Mouse (Mus musculus) frontal cortex, adult (tissue): ENCODE data around the gene Ror1.

Experiments
- ATAC-seq: cut with Nextera tagmentation; 2 replicates; pipeline ENCODE4 v1.9.2; 2017; ENCODE audit warnings: mild to moderate bottlenecking, moderate library complexity, mixed read lengths; ENCODE audit not compliant: low TSS enrichment

Ror1 gene

DNA sequence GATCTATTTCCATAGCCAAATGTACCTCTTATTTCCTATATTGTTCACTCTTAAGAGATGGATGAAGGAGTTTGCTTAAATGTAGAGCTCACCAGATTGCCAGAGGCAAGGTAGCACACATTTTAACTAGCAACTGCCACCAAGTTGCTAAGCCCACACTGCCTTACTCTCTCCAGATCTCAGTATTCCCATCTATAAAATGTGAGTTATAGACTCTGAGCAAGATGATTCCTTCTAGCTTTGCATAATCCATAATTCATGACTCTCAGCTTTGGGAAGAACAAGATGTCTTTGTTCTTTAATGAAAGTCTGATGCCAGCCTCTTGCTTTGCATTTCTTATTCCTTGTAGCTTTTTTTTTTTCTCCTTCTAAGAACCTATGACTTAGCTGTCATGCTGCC, 64.6 kb downstream of the Ror1 start:
- peak; percentile 96 for ATAC-seq

DNA sequence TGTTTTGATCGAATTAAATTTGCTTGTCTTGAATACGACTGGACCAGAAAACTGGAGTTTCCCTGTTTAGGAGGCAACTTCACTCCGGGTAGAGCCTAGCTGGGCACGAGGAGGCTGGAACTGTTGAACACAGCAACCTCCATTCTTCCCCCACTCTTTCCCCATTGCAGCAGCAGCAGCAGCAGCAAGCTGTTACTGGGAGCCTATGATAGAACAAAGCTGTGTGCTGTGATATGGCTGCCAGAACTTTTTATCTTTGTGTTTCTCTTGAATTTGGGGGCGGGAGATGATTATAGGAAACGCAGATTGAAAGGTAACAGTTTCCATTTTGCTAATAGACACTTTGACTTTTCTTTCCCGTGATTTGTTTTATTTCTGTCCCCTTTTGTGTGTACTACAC, 70.2 kb downstream of the Ror1 start:
- no peak for ATAC-seq

DNA sequence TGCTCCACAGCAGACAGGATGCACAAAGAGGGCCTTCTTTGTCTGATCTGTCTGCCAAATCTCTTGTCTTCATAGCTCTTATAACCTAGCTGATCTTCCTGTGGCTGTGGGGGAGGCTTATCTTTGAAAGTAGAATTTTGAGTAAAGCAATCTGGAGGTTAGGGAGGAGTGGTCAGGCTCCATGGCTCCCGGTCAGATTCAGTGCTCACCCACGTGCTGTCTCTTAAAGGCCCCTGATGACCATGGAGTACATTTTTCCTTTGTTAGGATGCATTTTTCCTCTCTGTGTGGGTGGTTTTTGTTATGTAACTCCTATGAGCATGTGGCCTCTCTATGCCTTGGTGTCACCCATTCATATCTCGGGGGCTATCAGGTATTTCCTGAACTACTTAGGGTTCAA, 71.3 kb downstream of the Ror1 start:
- no peak for ATAC-seq

DNA sequence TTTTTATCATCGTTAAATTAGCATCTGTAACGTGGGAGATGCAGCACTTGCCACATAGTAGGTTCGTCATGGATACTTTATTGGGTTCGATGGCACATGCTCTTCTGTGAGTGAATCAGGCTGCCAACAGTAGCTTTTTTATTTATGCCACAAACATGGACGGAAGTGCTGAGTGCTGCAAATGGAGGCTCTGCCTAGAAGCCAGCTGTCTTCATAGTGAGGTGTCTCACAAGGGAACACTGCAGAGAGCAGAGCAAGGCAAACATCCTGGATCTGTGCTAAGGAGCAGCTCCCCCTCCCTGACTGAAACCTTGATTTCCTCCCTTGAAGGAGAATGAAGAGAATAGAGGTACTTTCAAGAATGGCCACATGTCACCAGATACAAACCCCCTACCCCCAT, 74.1 kb downstream of the Ror1 start:
- ATAC-seq: peak; percentile 67; the same call in 1 of the 2 replicates

DNA sequence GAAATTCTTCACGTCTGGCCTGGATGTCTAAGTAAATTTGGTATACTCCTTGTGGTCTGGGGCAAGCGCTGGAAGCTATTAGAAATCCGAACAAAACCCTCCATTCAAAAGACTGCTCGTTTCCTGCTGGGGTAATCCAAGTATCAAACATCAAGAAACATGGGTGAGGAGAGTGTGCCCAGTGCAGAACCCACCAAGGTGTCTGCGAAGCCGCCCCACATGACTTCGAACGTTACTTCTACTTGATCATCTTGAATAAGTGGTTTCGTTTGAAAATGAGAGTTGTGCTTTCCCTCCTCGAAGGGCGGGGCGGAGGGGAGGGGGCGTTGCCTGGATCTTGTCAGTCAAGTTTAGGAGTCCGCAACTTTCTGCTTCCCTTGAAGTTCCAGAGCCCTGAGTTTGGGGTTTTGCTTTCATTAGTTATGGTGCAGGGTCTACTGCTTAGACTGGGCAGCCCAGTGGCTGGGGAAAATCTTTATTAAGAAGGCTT, 74.6 kb downstream of the Ror1 start:
- ATAC-seq: no peak

DNA sequence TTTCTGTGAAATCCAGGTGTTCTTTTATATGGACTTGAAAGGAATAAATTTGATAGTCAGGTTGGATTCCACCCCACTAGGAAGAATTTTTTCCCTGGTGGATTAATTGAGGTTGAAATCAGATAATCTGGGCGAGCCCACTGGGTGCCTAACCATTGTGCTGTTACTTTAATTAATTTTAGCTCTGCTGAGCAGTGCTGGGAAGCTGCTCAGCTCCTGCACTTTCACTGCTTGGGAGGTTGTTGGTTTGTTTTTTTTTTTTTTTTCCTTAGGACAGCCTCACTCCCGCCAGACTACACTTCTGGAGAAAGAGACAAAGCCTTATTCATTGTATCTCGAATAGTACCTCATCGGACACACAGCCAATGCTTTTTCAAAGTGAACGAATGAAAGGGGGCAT, 75.2 kb downstream of the Ror1 start:
- no peak for ATAC-seq

DNA sequence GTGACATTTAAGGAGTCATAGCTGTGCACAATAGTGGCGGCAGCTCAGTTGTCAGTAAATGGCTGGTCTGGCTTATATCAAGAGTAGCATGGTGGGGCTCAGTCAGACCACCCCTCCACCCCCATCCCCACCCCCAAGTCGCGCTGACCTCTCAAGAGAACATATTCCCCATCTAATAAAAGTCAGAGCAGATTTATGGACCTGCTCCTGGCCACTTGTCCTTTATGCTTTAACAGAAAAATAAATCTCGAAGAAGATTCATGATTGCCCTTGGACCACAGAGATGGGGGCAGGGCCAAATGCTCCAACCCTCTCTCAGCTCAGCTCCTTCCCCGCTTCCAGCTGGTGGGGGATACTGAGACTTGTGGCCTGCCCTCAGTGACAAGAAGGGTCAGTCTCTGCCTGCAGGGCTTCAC, 75.9 kb downstream of the Ror1 start:
- ATAC-seq: no peak

DNA sequence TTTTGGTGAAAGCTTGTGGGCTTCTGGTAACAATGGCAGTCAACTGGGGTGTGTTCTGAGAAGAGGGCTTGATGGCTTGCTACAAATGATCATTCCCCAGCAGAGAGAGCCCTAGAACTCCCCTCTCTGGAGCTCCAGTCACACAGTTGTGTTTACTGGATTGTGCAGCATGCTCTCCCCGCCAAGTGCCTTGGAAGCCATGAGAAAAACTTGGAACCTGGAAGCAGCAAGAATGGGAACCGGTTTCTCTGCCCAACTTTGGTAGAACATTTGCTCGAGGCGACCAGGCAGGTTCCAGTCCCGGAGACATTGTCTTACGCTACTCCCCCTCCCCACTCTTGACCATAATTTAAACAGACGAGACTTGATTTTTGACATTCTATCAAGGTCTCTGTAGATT, 80.0 kb downstream of the Ror1 start:
- no peak for ATAC-seq

DNA sequence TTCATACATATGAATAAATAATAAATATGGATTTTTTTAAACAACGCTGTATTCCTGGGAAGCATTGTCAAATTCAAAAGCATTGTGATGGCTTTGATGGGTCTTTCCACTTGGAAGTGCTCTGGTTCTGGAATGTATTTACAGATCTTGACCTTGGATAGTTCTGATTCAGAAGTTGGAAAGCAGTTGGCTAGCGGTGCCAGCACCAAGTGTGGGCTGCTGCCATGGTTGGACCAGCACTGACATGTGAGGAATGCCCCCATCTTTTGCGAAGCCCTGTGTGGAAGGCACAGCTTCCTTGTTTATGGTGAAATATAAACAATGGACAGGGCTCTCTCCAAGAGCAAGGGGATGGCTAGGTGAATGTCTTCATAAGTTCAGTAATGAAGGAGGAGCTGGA, 82.7 kb downstream of the Ror1 start:
- ATAC-seq: no peak

DNA sequence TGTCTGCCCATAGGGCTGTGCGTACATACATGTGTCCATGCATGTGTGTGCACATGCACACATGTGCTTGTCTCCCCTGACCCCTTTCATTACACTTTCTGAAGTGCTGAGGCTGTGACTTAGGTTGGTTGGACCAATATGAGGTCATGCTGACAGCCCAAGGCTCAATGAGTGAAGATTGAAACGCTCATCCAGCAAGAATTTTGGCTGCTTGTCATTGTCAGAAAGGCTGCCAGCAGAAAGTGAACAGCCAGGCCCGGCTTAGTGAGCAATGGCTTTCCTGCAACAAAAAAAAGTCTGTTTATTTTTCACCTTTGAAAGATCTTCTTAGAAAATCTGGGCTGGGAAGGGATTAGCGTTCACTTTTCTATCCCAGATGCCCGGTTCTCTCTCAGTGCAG, 86.1 kb downstream of the Ror1 start:
- no peak for ATAC-seq

DNA sequence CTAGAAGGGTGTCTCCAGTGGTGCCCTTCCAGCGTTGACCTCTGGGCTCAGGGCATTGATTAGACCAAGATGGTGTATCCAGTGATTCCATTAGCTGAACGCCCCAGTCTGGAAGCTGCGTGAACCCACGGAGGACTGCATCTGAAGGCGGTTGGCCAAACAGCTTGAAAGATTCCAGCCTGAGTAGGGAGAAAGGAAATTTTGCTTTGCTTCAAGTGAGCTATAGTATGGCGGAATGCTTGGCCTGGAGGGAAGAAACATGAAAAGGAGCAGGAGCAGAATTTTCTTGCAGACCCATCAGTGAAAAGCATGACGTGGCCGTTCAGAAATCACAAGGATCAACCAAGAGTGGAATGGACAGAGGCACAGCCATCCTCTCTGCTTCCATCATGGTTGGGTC, 91.2 kb downstream of the Ror1 start:
- ATAC-seq: no peak

DNA sequence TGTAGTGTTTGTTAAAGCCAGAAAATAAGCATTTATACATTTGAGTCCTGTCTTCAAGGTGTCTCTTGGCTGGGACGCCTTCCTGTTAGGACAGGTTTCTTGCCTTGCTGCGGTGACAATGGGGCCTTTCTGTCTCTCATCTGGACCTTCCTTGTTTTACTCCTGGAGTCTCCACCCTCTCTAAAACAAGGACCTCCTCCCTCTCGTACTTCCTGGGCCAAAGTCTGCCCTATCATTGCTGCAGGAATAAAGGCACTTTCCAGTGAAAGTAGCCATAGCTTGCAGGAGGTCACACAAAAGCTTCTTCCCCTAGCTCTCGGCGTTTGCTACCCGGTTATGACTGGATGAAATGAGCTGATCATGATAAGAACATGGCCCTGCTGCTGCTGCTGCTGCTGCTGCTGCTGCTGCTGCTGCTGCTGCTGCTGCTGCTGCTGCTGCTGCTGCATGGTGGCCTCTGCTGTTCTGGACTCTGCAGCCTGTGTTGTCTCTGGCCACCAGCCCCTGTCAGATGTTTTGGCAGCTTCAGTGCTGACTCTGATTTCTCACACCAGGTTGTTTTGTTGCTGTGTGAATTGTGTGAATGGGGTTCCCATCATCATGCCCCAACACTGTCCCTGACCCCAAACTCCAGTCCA, 92.1 kb downstream of the Ror1 start:
- no peak for ATAC-seq

DNA sequence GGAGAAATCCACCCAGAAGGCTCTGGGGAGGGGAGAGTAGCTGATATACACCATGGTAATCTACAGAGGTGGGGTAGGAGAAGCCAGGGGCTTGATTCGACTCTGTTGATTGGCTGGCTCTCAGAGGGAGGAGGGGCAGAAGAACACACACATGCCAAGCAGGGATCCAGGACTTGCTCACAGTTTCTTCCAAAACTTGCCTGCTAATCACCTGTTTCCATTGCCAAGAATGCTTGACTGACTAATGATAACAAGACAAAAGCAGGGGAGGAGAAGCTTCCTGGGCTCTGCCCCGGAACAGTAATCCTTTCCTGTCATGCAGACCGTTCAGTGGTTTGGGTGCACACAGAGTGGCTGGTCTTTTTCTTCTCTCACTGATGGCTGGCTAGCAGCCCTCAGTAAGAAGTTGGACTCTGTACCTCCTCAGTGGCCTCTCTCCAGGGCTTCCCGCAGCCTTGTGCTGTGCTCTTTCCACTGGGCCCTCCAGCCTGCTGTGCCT, 92.7 kb downstream of the Ror1 start:
- ATAC-seq: no peak

DNA sequence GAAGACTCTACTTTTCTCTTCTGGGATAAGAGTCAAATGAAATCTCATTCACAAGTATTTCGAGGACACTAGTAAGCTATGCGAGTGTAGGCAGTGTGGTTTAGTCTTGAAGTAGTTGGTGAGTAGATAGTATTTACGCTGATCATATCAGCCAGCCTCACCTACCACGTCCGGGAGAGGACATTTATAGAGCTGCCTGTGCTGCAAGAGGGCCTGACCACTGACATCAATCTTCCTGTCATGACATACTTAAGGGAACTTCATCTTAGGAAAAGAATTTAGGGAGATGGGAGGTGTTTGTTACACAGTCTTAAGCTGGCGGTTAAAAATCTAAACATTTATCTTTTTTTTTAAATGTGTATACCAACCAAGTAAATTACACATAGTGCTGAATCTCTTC, 95.9 kb downstream of the Ror1 start:
- no peak for ATAC-seq

DNA sequence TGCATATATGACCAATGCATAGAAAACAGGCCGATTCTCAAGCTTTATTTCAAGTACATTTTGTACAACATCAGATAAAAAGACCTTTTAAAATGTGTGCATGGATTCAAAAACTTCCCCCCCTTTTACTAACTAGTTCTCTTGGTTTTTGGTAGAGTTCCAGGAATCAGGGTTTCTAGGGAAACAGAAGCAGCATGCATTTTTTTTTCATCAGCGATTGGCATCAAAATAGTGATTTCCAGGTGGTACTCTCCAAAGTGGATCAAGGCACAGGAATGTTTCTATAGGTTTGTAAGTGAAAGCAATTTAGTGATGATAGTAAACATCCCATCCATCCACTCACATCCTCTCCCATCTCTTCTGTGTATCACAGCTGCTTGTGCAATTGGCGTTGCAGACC, 98.5 kb downstream of the Ror1 start:
- ATAC-seq: no peak

DNA sequence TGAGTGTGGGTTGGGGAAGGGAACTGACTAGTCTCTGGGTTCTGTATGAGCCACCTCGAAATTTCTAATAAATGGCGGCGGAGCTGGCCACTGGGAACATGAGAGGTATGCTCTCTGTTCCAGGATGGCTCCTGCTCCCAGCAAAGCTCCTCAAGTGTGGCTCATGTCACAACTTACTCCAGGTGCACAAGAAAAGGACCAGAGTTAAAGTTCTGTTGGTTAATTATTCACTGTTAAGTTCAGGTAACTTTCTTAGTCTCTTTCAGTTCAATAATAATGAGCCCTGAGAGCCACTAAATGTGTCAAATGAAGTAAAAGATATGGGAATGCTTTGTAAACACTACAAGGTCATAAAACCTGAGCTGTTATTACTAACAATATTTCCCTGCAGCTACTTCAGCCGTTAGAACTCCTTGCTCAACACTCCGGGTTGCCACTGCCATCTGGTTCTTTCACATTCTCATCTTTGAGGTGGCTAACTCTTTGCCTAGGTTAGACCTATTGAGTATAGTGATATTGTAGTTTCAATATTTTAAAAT, 100.7 kb downstream of the Ror1 start:
- ATAC-seq: no peak

DNA sequence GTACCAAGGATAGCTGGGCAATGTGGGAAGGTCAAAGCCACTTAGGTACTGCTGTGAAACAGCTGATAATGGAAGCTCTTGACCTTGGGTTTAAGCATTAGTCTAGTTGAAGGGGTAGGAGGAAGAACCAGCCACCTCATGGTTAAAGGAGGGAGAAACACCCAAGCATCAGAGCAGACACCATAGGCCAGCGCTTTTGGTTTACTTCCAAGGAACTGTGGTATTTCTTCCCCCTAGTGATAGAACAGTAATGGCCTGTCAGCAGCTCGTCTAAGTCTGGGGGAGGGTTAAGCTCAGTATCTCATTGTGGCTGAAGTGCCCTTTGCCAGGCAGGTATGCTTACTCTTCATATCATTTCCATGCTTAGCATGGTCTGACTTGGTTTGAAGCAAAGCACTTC, 102.7 kb downstream of the Ror1 start:
- no peak for ATAC-seq

DNA sequence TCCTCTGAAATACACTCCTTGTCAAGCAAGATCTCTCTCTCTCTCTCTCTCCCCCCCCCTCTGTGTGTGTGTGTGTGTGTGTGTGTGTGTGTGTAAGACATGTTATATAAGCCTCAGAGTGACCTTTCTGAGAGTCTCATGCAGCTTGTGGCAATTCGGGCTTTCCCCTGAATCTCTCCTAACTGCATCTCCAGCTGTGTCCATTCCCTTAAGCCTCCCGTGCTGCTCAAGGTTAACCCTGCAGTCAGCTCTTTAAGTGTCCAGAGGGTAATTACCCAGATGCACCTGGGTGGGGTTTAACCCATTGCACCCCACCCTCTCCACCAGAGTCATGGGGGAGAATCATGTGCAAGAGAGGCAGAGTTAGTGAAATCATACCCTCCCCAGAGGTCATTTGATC, 105.7 kb downstream of the Ror1 start:
- no peak for ATAC-seq

DNA sequence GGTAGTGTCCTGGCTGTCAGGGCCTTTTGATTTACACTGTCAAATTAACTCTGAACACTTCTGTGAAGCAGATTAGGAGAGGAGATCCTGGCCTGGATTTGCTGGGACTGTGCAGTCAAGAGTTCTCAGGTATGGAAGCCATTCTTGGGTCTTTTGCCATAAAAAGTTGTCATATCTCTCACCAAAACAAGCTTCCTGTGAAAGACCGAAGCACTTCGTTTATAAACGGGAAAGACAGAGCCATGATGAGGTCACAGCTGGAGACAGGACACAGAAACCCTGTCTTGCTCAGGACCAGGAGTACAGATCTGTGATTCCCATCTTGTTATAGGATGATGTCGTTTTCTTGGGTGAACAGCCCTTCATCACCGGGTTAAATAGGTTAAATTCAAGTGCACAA, 107.5 kb downstream of the Ror1 start:
- ATAC-seq: no peak

DNA sequence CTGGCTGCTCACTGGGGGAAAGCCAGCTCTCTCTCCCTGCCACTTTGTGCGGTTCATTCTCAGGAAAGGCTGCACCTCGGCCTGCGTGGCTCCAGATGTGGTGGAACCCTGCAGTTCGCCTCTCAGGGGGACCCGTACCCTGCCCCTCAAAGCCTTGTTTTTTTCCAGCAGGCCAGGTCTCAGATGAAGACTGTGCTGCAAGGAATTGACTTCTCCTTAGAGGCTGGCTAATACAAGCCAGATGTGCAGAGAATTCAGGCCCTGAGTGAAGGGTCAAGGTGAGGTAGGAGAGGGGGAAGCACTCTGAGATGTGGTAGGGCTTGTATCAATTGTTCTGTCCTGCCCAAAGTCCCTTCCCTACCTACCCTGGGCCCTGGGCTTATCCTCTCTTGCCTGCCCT, 108.1 kb downstream of the Ror1 start:
- no peak for ATAC-seq

DNA sequence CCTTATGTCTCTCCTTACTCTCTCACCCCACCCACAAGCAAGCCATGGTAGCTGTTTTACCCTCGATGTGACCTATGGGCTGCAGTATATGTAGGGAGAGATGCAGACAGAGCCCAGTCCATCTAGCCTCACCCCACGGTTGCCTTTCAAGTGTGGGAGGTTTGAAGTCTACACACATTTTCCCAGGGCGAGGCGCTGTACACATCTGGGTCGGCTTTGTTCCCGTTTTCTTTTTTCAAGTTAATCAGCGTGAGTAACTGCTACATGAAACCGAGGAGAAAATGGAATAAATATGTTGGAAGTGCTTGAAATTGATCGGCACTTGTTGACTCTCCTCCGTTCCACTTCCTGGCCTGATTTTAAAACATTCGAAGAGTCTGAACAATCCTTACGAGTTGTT, 108.8 kb downstream of the Ror1 start:
- no peak for ATAC-seq

DNA sequence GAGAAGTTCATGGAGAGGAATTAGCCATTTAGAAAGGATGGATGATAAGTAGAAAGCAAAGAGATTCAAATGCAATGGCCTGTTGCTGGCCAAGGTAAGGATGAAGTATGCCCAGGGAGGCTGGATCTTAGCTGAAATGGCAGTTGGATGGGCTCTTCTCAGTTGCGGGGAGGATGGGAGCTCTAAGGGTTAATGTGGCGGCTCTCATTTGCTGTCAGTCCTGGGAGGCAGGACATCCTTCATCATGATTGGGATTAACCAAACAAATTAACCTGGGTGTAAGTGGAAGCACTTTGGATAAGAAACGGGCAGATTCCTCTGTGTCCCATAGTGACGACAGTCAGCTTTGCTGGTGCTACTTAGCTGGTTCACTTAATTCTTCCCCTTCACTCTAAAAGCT, 112.5 kb downstream of the Ror1 start:
- no peak for ATAC-seq

DNA sequence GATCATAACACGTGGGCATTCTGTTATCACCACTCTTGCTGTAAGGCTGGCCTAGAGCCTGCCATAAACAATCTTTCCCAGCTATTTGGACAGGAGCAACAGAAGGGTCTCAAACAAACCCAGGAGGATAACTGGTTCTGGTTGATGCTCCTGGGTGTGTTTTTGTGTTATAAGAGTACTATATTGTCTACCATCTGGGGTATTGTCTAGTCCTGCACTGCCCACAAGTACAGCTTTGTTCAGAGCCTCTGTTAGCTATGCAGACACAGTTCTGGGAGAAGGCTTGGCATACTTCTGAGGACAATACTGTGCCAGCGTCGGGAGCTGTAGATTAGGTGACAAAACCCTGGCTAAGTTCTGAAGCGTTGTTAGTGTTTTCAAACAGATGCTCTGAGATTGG, 113.5 kb downstream of the Ror1 start:
- no peak for ATAC-seq

DNA sequence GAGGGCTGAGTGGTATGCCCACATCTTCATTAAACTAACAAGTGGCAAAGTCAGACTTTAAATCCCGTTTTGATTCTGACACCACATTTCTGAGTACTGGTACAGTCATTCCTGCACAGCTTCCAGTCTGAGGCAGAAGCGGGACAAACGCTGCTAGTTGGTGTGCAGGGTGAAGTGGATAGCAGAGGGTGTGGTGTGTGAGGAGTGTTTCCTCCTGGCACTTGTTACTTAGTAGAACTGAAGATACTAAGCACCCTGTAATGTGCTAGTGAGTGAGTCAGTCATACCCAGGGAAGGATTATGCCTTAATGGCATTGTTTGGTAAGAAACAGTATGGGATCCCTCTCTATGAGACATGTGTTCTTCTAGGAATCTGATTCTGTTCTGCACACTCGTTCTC, 115.7 kb downstream of the Ror1 start:
- ATAC-seq: no peak
